Mouse (Mus musculus) adrenal gland, adult 8-10 months (tissue): ENCODE measurements around the gene Hoxc10. TPM values are rescaled to one million over a fixed set of nuclear protein-coding genes. Genes with fewer than 3 reads are reported as not detected.
A peak's percentile ranks its signal among the peaks of the same experiment; 100 is the strongest.

ENCODE experiments used
- DNase-seq: peaks from one replicate; pipeline ENCODE4 v3.0.0; 2022
- total RNA-seq, 4 experiments: library from RNA; stranded (reverse); gene quantifications; 2 replicates each; pipeline ENCODE4 v1.2.4; 2022

The Hoxc10 gene
- total RNA-seq, 4 experiments from 2014 or later, result 0.12 to 0.17 TPM; not detected in 2

DNA sequence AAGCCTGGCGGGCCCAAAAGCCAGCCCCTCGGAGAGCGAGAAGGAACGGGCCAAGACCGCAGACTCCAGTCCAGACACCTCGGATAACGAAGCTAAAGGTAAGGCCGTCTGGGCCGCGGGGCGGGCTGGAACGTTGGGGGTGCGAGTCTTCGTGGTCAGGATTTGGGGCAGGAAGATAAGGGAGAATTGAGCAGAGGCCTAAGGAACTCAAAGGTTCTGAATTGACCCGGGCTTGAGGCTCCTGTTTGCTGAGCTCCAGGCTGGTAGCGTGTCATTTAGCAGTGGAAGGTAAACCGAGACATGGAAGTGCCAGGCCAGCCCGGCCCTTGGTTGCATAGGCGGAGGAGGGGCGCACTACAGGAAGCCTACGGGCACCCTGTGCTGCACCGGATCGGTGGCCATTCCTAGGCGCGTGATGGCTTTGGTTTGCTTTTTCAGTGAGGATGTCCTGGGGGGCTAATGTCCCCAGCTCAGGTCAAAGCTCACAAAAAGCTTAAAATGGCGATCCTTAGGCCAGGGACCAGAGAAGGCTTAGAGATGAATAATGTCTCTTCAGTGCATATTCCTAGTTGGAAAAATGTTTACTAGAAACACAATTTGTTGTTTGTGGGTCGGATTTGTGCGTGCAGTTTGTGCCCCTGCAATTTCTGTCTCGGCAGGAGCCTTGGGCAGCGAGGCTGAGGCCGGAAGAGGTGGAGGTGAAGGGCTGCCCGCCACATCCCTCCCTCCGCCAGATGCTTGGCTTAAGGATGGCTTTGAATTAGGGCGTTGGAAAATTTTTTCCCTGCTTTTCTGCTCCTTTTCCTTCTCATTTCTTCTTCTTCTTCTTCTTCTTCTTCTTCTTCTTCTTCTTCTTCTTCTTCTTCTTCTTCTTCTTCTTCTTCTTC lies 1.2 kb downstream of the Hoxc10 start:
- DNase-seq, result no peak

DNA sequence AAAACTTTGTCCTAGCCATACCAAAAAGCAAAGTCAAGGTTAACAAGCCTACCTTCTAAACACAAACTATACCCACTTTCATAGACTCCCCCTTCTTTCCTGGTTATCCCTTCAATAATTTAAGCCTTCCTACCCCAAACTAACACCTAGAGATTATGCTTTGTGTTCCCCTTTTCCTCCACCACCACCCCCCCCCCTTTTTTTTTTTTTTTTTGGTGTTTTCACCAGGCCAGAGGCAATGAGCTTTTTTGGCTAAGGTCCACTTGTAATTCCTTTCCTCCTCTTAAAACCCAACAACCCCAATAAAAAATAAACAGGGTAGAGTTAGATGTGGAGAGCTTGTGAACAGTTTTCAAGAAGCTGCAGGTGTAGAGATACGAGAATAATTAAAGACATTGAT lies 2.7 kb downstream of the Hoxc10 start:
- no peak for DNase-seq

- DNase-seq, result no peak
These were observed 4.1 kb downstream of the Hoxc10 start for GRCm38 (mm10) chr15:102970740-102971139.

- DNase-seq, result no peak
These were observed 5.7 kb downstream of the Hoxc10 start for GRCm38 (mm10) chr15:102972254-102972653.

DNA sequence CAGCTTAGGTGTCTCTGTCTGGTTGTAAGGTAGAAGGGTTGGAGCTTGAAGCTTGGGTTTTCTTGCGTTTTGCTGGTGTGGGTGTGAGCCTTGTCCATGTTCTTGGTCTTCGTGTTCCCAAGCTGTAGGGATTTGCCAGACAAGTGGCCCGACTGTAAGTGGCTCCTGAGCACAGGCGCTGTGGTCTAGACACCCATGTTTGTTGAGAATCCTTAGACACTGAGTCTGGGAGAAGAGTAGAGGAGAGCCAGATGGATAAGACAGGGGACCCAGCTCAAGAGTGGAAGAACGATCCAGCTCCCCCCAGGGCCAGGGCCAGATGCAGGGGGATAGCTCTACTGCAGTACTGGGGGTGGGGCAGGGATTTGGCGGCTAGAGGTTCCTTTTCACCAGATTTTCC lies 6.2 kb downstream of the Hoxc10 start:
- DNase-seq, result no peak

- DNase-seq, result no peak
These were observed 8.4 kb downstream of the Hoxc10 start for GRCm38 (mm10) chr15:102975034-102975433.

GRCm38 (mm10) chr15:102975688-102976111 lies 9.1 kb downstream of the Hoxc10 start:
- DNase-seq, result no peak

- DNase-seq, result no peak
These were observed 9.6 kb downstream of the Hoxc10 start, which contains the start of gene Hoxc9 for GRCm38 (mm10) chr15:102976171-102976570. TSS of gene Hoxc9 (plus strand) at chr15:102976439.

DNA sequence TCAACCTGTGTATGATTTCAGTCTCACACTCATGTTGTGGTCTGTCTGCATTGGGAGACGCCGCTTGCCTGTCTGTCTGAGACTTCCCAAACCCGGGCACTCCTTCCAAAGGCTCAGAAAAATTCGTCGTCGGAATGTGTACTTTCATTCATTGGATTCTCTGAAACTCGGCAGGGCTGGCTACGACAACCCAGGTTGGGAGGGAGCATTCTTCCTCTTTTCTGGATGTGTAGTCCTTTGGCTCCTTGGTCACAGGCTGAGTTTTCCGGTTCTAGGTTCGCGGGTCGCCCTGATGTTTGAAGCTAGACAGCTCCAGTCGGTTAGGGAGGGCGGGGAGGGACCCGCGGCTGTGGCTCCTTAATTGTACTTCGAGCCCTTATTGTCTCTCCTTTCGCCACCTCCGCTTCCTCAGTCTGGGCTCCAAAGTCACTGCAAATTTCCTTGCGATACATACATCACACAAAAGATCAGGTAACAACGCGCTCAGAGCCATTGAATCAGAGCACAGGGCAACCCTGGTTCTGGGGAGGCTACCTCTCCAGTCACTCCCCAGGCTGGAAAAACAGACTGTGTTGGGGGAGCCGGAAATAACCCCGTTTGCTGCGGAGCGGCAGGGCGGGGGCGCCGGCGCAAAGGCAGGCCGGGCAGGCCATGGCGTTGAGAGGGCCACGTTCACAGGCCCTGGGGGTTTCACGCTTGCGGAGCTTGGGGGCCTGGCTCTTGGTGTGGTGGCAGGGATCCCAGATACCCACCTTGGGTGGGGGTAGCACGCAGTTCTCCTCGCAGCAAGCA lies 10.2 kb downstream of the Hoxc10 start:
- no peak for DNase-seq

DNA sequence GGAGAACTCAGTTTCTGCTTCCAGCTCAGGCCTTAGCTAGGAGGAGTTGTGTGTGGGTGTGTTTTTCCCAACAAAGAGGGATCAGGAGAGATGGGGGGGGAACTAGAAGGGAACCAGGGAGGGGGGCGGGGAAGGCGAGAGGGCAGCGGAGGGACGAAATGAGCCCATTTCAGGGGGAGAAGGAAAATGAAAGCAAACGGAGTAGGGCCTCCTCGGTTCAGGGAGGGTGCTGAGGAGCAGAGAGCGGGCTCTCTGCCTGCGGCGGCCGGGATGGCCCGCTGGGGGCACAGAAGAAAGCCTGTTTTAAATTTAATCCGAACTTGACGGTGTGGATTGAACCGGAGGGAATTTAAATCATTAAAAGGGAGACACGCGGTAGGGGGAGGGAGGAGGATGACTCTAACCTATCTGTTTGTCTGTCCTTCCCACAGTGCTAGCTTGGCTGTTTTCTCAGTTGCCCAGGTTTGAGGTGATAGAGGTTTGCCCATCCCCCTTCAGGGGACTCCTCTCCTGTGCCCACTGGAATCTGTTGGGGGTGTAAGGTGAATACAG lies 10.9 kb downstream of the Hoxc10 start:
- DNase-seq, result no peak

DNA sequence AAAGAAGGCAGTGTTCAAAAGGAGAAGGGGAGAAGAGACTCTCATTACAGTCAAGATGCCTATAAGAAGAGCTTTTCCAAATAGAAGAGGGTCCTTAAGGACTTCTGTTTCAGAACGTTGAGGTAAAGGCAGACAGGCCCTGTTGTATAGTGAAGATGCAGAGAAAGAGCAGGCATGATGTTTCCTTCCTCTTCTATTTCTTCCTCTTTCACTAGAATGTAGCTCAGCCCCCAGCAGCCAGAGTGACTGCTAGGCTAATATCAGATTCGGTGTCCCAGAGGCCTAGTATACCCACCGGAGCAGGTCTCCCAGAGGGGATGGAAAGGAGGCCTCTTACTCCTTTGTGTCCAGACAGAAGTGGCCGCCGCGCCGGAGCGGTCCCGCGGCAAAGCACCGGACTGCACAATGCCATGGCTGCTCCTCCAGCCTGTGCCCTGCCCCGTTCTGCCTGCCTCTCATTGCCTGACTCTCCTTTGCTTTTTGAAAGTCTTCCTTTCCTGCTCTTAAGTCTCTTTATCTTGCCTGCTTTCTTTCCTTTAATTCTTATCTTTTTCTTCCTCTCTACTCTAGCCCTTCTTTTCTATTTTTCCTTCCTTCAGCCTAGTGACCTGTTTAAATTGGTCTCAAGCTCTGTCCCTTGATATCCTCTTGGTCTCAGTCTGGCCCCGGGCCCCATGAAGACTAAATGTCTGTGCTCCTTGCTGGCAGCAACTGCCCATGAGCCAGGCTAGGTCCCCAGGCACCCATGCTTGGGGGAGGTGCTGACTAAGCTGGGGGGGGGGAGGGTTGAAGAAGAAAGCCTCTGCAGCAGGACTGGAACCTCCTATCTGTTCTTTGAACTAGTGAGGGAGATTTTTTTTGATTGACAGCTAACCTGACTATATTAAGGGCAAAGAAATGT lies 12.3 kb downstream of the Hoxc10 start:
- no peak for DNase-seq

DNA sequence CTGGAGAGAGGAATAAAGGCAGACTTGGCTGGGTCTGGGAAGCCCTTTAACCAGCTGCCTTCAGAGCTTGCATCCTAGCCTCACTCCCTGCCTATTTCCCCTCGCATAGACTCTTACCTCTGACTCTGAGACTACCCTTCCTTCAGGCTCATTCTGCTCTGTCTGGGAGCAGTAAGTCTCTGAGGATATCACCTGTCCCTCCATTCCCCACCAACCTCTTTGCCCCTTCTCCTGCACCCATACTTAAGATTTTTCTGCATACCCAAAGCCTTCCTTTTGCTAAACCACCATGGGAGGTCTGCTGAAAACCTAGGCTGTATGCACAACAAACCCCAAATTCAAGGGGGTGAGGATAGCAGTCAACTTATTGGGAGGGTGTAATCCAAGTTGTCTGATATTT lies 13.3 kb downstream of the Hoxc10 start:
- DNase-seq, result no peak

- no peak for DNase-seq
These were observed 13.8 kb downstream of the Hoxc10 start for GRCm38 (mm10) chr15:102980352-102980751.

GRCm38 (mm10) chr15:102980912-102981311 lies 14.3 kb downstream of the Hoxc10 start:
- no peak for DNase-seq

GRCm38 (mm10) chr15:102981379-102982288 lies 15.0 kb downstream of the Hoxc10 start:
- no peak for DNase-seq

DNA sequence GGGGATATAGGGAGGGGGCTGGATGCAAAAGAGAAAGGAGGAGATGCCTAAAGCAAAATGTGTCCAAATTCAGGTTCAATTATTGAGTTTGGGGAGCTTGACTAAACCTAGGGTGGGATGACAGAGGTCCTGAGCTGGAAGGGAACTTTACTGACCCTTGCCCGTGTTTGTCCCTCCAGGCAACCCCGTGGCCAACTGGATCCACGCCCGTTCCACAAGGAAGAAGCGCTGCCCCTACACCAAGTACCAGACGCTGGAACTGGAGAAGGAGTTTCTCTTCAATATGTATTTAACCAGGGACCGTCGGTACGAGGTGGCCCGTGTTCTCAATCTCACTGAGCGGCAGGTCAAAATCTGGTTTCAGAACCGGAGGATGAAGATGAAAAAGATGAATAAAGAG lies 17.1 kb downstream of the Hoxc10 start:
- DNase-seq, result no peak

DNA sequence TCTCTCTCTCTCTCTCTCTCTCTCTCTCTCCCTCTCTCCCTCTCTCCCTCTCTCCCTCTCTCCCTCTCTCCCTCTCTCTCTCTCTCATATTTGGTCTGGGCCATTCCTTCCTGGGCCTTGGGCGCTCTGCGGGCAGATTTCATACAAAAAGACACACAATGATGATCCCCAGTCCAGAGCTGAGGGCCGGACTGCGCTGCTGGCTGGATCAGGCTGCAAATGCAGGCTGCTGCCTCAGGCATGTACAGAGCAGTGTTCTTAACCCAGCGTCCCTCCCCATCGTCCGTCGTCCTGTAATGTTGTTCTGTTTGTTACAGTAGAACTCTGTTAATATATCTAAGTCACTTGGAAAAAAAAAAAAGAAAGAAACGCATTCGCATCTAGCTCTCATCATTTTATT lies 17.9 kb downstream of the Hoxc10 start:
- DNase-seq, result no peak

DNA sequence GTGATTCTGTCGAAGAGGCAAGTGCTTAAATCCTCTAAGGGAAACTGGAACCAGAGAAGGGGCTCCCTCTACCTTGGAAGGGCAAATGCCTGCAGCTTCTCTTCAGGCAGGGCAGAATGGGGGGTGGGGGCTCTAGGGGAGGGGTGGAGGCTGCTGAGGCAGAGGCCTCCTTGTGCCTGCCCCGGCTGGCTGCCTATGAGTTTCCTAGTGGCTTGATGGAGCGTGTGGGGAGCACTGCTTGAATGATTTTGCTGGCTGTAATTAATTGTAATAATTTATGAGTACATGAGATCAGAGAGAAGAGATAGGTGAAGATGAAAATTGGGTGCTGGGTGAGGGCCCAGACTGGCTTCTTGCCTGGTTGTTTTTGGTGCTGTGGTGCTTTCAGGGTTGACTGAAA lies 18.3 kb downstream of the Hoxc10 start:
- no peak for DNase-seq

- peak; percentile 84 for DNase-seq
These were observed 20.7 kb downstream of the Hoxc10 start for GRCm38 (mm10) chr15:102987124-102987833.

- DNase-seq, result no peak
These were observed 21.5 kb downstream of the Hoxc10 start for GRCm38 (mm10) chr15:102988078-102988477.
